Mouse (Mus musculus) ES-Bruce4 (cell line): Measurements from ENCODE around the gene Kynu.

Source experiments
- CTCF ChIP-seq: IDR thresholded peaks from one replicate; pipeline ENCODE4 v1.8.1; 2011; ENCODE audit warnings: low read depth, low read length
- POLR2A ChIP-seq: IDR thresholded peaks from one replicate; pipeline ENCODE4 v1.8.1; 2011; ENCODE audit warnings: low read length; ENCODE audit not compliant: insufficient read depth

GRCm38 (mm10) chr2:43695635-43696034, 140.5 kb downstream of the Kynu start:
- TF ChIP-seq CTCF (no peak), POLR2A (no peak)
